Mouse (Mus musculus) lung, postnatal 0 days (tissue): Measurements from ENCODE around the gene Sugt1. TPM values are rescaled to one million over a fixed set of nuclear protein-coding genes. Genes with fewer than 3 reads are reported as not detected.

ENCODE experiments used
- ATAC-seq: fragments of 200-750 bp; cut with Nextera tagmentation; 2 replicates; pipeline ENCODE4 v1.8.0; 2017; ENCODE audit warnings: moderate library complexity
- DNase-seq: peaks from one replicate; pipeline ENCODE4 v3.0.0-alpha.2; 2016; ENCODE audit warnings: low spot score
- H3K27ac ChIP-seq: fragments of 300-500 bp; sonication (generic); 2 replicates; pipeline ENCODE4 v1.5.1; 2014; ENCODE audit warnings: antibody characterized with exemption, mild to moderate bottlenecking, low read length, mixed read lengths
- H3K27me3 ChIP-seq: fragments of 300-500 bp; sonication (generic); replicated peaks from 2 replicates; pipeline ENCODE4 v1.6.1; 2014; ENCODE audit warnings: low read length, mixed read lengths; ENCODE audit not compliant: insufficient read depth
- H3K36me3 ChIP-seq: fragments of 300-500 bp; sonication (generic); 2 replicates; pipeline ENCODE4 v1.6.1; 2014; ENCODE audit warnings: low read length, mixed read lengths; ENCODE audit not compliant: insufficient read depth
- H3K4me1 ChIP-seq: fragments of 300-500 bp; sonication (generic); 2 replicates; pipeline ENCODE4 v1.6.1; 2014; ENCODE audit warnings: antibody characterized with exemption, low read depth, low read length, mixed read lengths; ENCODE audit not compliant: insufficient read depth
- H3K4me2 ChIP-seq: fragments of 300-500 bp; sonication (generic); replicated peaks from 2 replicates; pipeline ENCODE4 v1.6.1; 2014; ENCODE audit warnings: low read depth, mild to moderate bottlenecking, low read length, moderate library complexity, mixed read lengths
- H3K4me3 ChIP-seq: fragments of 300-500 bp; sonication (generic); 2 replicates; pipeline ENCODE4 v1.5.1; 2014; ENCODE audit warnings: low read depth, low read length
- H3K9ac ChIP-seq: fragments of 300-500 bp; sonication (generic); replicated peaks from 2 replicates; pipeline ENCODE4 v1.6.1; 2014; ENCODE audit warnings: low read depth, mild to moderate bottlenecking
- H3K9me3 ChIP-seq: fragments of 300-500 bp; sonication (generic); 2 replicates; pipeline ENCODE4 v1.6.1; 2016; ENCODE audit warnings: low read length, mixed read lengths
- CTCF ChIP-seq: IDR thresholded peaks from 2 replicates; pipeline ENCODE4 v1.5.1; 2016; ENCODE audit warnings: antibody characterized with exemption, mild to moderate bottlenecking
- EP300 ChIP-seq: IDR thresholded peaks from 2 replicates; pipeline ENCODE4 v1.6.1; 2016; ENCODE audit warnings: antibody characterized with exemption, mild to moderate bottlenecking, control low read depth
- WGBS: fragments of 180-500 bp; shearing (Covaris S2); extraction: QIAGEN DNeasy Blood & Tissue Kit; methylation state at CpG from one replicate; pipeline ENCODE4 v1.1.7; 2014; 5-methylcytosine and 5-hydroxymethylcytosine counted together
- polyA plus RNA-seq: library from polyadenylated mRNA; unstranded; fragments of >200 nt; fragmentation: Nextera tagmentation; extraction: Ambion mirVana; gene quantifications from 2 replicates; pipeline ENCODE4 v1.2.1, GENCODE M21; 2015

Sugt1 gene
- polyA plus RNA-seq, 1 experiment from 2014 or later, result 96.8 TPM

DNA sequence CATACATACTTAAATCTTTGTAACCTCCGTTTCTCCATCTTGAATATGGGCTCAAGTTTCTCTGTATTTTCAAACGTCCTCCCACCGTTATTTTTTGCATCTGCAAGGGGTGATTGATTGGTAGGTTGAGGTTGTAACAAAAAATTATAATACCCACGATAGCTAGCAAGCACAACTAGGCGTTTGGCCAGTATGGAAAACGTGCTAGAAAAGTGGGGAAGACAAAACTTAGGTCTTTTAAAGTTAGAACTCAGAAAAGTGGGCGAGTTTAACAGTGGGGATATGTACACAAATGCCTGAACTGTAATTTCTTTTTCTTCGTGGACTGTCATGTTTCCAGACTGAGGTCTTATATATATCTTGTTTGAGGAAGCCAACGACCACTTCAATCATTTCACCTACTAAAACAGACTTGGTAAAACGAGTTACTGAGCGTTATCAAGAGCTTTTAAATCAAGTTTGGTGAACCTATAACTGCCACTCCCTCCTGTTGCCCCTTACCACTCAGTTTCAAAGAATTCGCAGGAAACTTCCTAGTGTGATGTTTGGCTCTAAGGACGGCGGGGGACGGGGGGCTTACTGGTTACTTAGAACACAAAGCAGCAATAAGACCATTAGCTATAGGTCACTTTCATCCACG lies 872 bp upstream of the Sugt1 start:
- peak overlapping the region; percentile 99 for H3K27ac ChIP-seq

DNA sequence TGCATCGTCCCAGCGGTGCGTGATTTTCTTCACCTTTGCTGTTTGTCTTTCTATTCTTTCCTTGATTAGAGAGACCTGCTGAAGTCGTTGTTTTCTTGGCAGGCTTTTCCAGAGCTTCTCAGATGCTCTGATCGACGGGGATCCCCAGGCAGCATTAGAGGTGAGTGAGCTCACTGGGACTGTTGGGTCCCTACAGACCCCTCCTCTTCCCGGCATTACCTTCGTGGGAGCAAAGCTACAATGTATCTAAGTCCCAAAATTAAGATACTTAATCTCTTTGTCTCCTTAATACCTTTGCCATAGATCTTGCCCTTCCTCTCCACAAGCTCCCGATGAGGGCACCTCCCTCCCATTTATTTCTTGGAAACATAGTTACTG lies 350 bp downstream of the Sugt1 start:
- peak overlapping the region; percentile 99 for H3K27ac ChIP-seq
- H3K9me3 ChIP-seq, result no peaks in the 10 kb centered on the region
- H3K36me3 ChIP-seq, result no peaks in the 10 kb centered on the region
- H3K27me3 ChIP-seq, result no peaks in the 10 kb centered on the region
- ATAC-seq (no peak), DNase-seq (no peak)
- peaks cover 4% of the 10 kb centered on the region; the same call in 1 of the 2 replicates for H3K4me1 ChIP-seq
- H3K4me2 ChIP-seq, result peak overlapping the region; percentile 74
- H3K9ac ChIP-seq, result peak overlapping the region; percentile 76
- H3K4me3 ChIP-seq, result peak overlapping the region; percentile 64
- WGBS, result 1% methylated on average over 9 of the region's 9 CpGs
- no peak for TF ChIP-seq CTCF
- 0 out of 2 replicates have a peak, but pooled peaks have one; percentile 10 for TF ChIP-seq EP300

More for the DNA sequence above, 872 bp upstream of the Sugt1 start:
- Histone ChIP-seq H3K27me3 (no peaks in the 10 kb centered on the region), H3K9ac (peak overlapping the region; percentile 76), H3K36me3 (no peaks in the 10 kb centered on the region), H3K9me3 (no peaks in the 10 kb centered on the region), H3K4me3 (peak overlapping the region; percentile 64), H3K4me2 (peak overlapping the region; percentile 74), H3K4me1 (peaks cover 4% of the 10 kb centered on the region; the same call in 1 of the 2 replicates)
- no peak for DNase-seq
- ATAC-seq, result no peak
- 29% methylated on average over 16 of the region's 16 CpGs for WGBS
- TF ChIP-seq EP300 (peak; percentile 43; the same call in 1 of the 2 replicates), CTCF (no peak)

GRCm38 (mm10) chr14:79588534-79588951 lies 1.1 kb downstream of the Sugt1 start:
- DNase-seq, result no peak
- Histone ChIP-seq H3K4me2 (peak overlapping the region; percentile 74), H3K4me3 (peak overlapping the region; percentile 64; the same call in 1 of the 2 replicates), H3K9ac (no peak overlapping the region), H3K4me1 (peaks cover 4% of the 10 kb centered on the region; the same call in 1 of the 2 replicates), H3K36me3 (no peaks in the 10 kb centered on the region), H3K27me3 (no peaks in the 10 kb centered on the region), H3K9me3 (no peaks in the 10 kb centered on the region), H3K27ac (no peak overlapping the region)
- 76% methylated on average over 9 of the region's 9 CpGs for WGBS
- TF ChIP-seq CTCF (no peak), EP300 (no peak)
- no peak for ATAC-seq

GRCm38 (mm10) chr14:79589401-79589800 lies 1.9 kb downstream of the Sugt1 start:
- TF ChIP-seq EP300 (no peak), CTCF (no peak)
- Histone ChIP-seq H3K9ac (no peak overlapping the region), H3K27ac (no peak overlapping the region), H3K36me3 (no peaks in the 10 kb centered on the region), H3K9me3 (no peaks in the 10 kb centered on the region), H3K4me2 (no peak overlapping the region), H3K27me3 (no peaks in the 10 kb centered on the region), H3K4me1 (peaks cover 4% of the 10 kb centered on the region; the same call in 1 of the 2 replicates), H3K4me3 (no peak overlapping the region)
- no peak for ATAC-seq
- DNase-seq, result no peak
- 88% methylated on average over 6 of the region's 6 CpGs for WGBS

- Histone ChIP-seq H3K36me3 (0 out of 2 replicates have a peak, but pooled peaks cover 5% of the 10 kb centered on the region), H3K4me2 (no peak overlapping the region), H3K27me3 (no peaks in the 10 kb centered on the region), H3K9me3 (no peaks in the 10 kb centered on the region), H3K4me3 (no peak overlapping the region), H3K4me1 (peaks cover 4% of the 10 kb centered on the region; the same call in 1 of the 2 replicates), H3K27ac (no peak overlapping the region), H3K9ac (no peak overlapping the region)
- TF ChIP-seq EP300 (no peak), CTCF (no peak)
- ATAC-seq (no peak), DNase-seq (no peak)
- 92% methylated on average over 8 of the region's 8 CpGs for WGBS
These were observed 3.4 kb downstream of the Sugt1 start for GRCm38 (mm10) chr14:79590916-79591315.

GRCm38 (mm10) chr14:79591611-79592010 lies 4.1 kb downstream of the Sugt1 start:
- 0 out of 2 replicates have a peak, but pooled peaks cover 5% of the 10 kb centered on the region for H3K36me3 ChIP-seq
- H3K27me3 ChIP-seq, result no peaks in the 10 kb centered on the region
- no peak overlapping the region for H3K4me3 ChIP-seq
- peaks cover 4% of the 10 kb centered on the region; the same call in 1 of the 2 replicates for H3K4me1 ChIP-seq
- no peaks in the 10 kb centered on the region for H3K9me3 ChIP-seq
- DNase-seq (no peak), ATAC-seq (no peak)
- no peak overlapping the region for H3K27ac ChIP-seq
- TF ChIP-seq EP300, result no peak
- no peak for TF ChIP-seq CTCF
- 85% methylated on average over 2 of the region's 2 CpGs for WGBS
- no peak overlapping the region for H3K4me2 ChIP-seq
- no peak overlapping the region for H3K9ac ChIP-seq
